13 mouse cellular contexts compared by ENCODE assay signal in the genomic region with DNA sequence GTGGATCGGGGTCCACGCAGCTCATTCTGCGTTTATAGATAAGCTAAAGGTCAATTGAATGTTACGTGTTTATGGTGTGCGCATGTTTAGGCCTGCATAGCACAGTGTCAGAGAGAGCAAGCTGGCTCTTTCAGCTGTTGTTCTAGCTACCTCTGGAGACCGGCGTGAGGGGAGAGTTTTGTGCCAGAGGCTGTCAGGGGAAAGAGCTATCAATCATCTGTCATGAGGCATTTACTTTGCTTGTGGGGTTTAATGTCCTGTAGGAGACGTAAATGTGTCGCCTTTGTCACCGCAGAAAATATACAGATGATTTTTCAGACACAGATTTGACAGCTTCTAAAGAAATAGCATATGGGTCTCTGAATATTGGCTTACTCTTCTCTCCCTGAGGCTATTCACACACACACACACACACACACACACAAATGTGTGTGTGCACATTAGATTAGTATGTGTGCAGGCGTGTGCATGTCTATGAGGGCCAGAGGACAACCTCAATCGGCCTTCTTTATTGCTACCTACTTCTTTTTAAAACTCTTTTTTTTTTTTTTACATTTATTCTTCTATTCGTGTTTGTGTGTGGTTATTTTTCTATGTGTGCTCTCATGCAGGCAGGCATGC.
A peak's percentile ranks its signal among the peaks of the same experiment; 100 is the strongest.
DNase-seq lines count a peak whose midpoint lies in the region; ATAC-seq and TF ChIP-seq lines count a peak whose summit lies in the region.
"Had no signal": no experiment of that assay in that cellular context is flagged by ENCODE, and none has a peak within 500 bp of the region (broad histone marks: within the 10 kb centered on the region; RNA-seq: fewer than 3 reads in every experiment).

No protein-coding gene starts in this region.

- WGBS in stomach, embryonic 15.5 days: 43% methylated on average over 13 of the region's 13 CpGs
- WGBS in stomach, postnatal 0 days: 48% methylated on average over 13 of the region's 13 CpGs
- 24% methylated on average over 13 of the region's 13 CpGs for WGBS in hindbrain, embryonic 14.5 days
- WGBS in midbrain, embryonic 15.5 days: 24% methylated on average over 13 of the region's 13 CpGs

- peak overlapping the region; percentile 55 for H3K27ac ChIP-seq in stomach, embryonic 15.5 days
- no peak overlapping the region for H3K27ac ChIP-seq in stomach, postnatal 0 days (replicated peaks)
- H3K27ac ChIP-seq in hindbrain, embryonic 14.5 days: peak overlapping the region; percentile 74
- H3K27ac ChIP-seq in midbrain, embryonic 15.5 days: peak overlapping the region; percentile 37; the same call in 1 of the 2 replicates
- H3K27ac ChIP-seq in gastrocnemius, adult 2 months: no peak overlapping the region
- H3K27ac ChIP-seq: heart, adult 2 months had no signal

- ATAC-seq in stomach, embryonic 15.5 days (ENCODE audit: insufficient read depth, low FRiP score, low read depth): no peak
- no peak for ATAC-seq in stomach, postnatal 0 days (ENCODE audit: low FRiP score, low TSS enrichment)
- peak; percentile 69; the same call in 1 of the 2 replicates for ATAC-seq in hindbrain, embryonic 14.5 days (ENCODE audit: low FRiP score)
- peak; percentile 70 for ATAC-seq in midbrain, embryonic 15.5 days (replicated peaks)
- ATAC-seq: CD4-positive, CD25-positive, alpha-beta regulatory T cell, adult 4 months had no signal

- TF ChIP-seq EP300 in stomach, postnatal 0 days (optimal IDR thresholded peaks at IDR 0.05): no peak

- TF ChIP-seq CTCF in stomach, postnatal 0 days (IDR thresholded peaks at IDR 0.05; ENCODE audit: low read depth): no peak
- TF ChIP-seq CTCF in gastrocnemius, adult 2 months (IDR thresholded peaks at IDR 0.05): no peak

- no peak for DNase-seq in stomach, postnatal 0 days (ENCODE audit: low spot score)
- DNase-seq in hindbrain, embryonic 14.5 days (ENCODE audit: low spot score): peak; percentile 40
- no peak for DNase-seq in layer of hippocampus, postnatal 36 days
- DNase-seq in right cerebral cortex, postnatal 36 days (ENCODE audit: low spot score in 2 of 2): no peak
- no peak for DNase-seq in urinary bladder, adult 2 months (ENCODE audit: low spot score)
- DNase-seq in gastrocnemius, adult 2 months: no peak
- DNase-seq: heart, adult 2 months; left cerebral cortex, postnatal 4 days; lung, postnatal 14 days; spleen, adult 18-20 months had no signal

- H3K9me3 ChIP-seq in stomach, embryonic 15.5 days: no peaks in the 10 kb centered on the region
- H3K9me3 ChIP-seq in stomach, postnatal 0 days (ENCODE audit: control insufficient read depth, low read length): no peaks in the 10 kb centered on the region
- H3K9me3 ChIP-seq in hindbrain, embryonic 14.5 days (ENCODE audit: control insufficient read depth, low read length): no peaks in the 10 kb centered on the region
- H3K9me3 ChIP-seq in midbrain, embryonic 15.5 days: no peaks in the 10 kb centered on the region

- no peak overlapping the region for H3K9ac ChIP-seq in stomach, embryonic 15.5 days
- no peak overlapping the region for H3K9ac ChIP-seq in stomach, postnatal 0 days (ENCODE audit: low read length)
- no peak overlapping the region for H3K9ac ChIP-seq in hindbrain, embryonic 14.5 days
- H3K9ac ChIP-seq in midbrain, embryonic 15.5 days: no peak overlapping the region

- intact Hi-C loops in gastrocnemius, adult 2 months (cut with DNase I): no loop called here

- H3K36me3 ChIP-seq in stomach, embryonic 15.5 days: no peaks in the 10 kb centered on the region
- no peaks in the 10 kb centered on the region for H3K36me3 ChIP-seq in stomach, postnatal 0 days (ENCODE audit: control insufficient read depth, insufficient read depth, low read length)
- H3K36me3 ChIP-seq in hindbrain, embryonic 14.5 days (replicated peaks; ENCODE audit: control insufficient read depth, insufficient read depth): no peaks in the 10 kb centered on the region
- H3K36me3 ChIP-seq in midbrain, embryonic 15.5 days (replicated peaks): no peaks in the 10 kb centered on the region

- 0 out of 2 replicates have a peak, but pooled peaks cover 5% of the 10 kb centered on the region for H3K4me1 ChIP-seq in stomach, embryonic 15.5 days
- H3K4me1 ChIP-seq in stomach, postnatal 0 days (replicated peaks; ENCODE audit: control insufficient read depth, insufficient read depth): no peaks in the 10 kb centered on the region
- H3K4me1 ChIP-seq in hindbrain, embryonic 14.5 days (replicated peaks; ENCODE audit: control insufficient read depth, insufficient read depth, low read length): peaks cover 15% of the 10 kb centered on the region
- H3K4me1 ChIP-seq in midbrain, embryonic 15.5 days: peaks cover 17% of the 10 kb centered on the region

- no peak overlapping the region for H3K4me3 ChIP-seq in stomach, embryonic 15.5 days (replicated peaks)
- H3K4me3 ChIP-seq in stomach, postnatal 0 days (ENCODE audit: low read depth, low read length): no peak overlapping the region
- H3K4me3 ChIP-seq in hindbrain, embryonic 14.5 days (replicated peaks; ENCODE audit: low read length): no peak overlapping the region
- no peak overlapping the region for H3K4me3 ChIP-seq in midbrain, embryonic 15.5 days
- H3K4me3 ChIP-seq in gastrocnemius, adult 2 months: no peak overlapping the region
- H3K4me3 ChIP-seq: heart, adult 2 months had no signal

- H3K27me3 ChIP-seq in stomach, embryonic 15.5 days (replicated peaks): no peaks in the 10 kb centered on the region
- H3K27me3 ChIP-seq in stomach, postnatal 0 days (ENCODE audit: control insufficient read depth, insufficient read depth, low read length): no peaks in the 10 kb centered on the region
- H3K27me3 ChIP-seq in hindbrain, embryonic 14.5 days (ENCODE audit: control insufficient read depth, insufficient read depth, low read length): no peaks in the 10 kb centered on the region
- no peaks in the 10 kb centered on the region for H3K27me3 ChIP-seq in midbrain, embryonic 15.5 days (replicated peaks)

- no peak overlapping the region for H3K4me2 ChIP-seq in stomach, embryonic 15.5 days
- no peak overlapping the region for H3K4me2 ChIP-seq in stomach, postnatal 0 days (replicated peaks; ENCODE audit: low read depth)
- H3K4me2 ChIP-seq in hindbrain, embryonic 14.5 days (replicated peaks): no peak overlapping the region
- no peak overlapping the region for H3K4me2 ChIP-seq in midbrain, embryonic 15.5 days

Comparison
In these comparisons a context has a peak if more than half of its experiments do, and no peak if none do; other contexts are left out.
1. H3K27ac ChIP-seq: peak in stomach, embryonic 15.5 days (single experiment), hindbrain, embryonic 14.5 days (single experiment) and midbrain, embryonic 15.5 days (single experiment); none in stomach, postnatal 0 days (single experiment) and gastrocnemius, adult 2 months (single experiment).
2. ATAC-seq: peak in hindbrain, embryonic 14.5 days (single experiment) and midbrain, embryonic 15.5 days (single experiment); none in stomach, embryonic 15.5 days (single experiment) and stomach, postnatal 0 days (single experiment).